Mouse (Mus musculus) neural tube, embryonic 11.5 days (tissue): ENCODE measurements around the gene Zfp184. TPM values are rescaled to one million over a fixed set of nuclear protein-coding genes. Genes with fewer than 3 reads are reported as not detected.
A peak's percentile ranks its signal among the peaks of the same experiment; 100 is the strongest.

Experiments
- ATAC-seq: fragments of 200-750 bp; cut with Nextera tagmentation; 2 replicates; pipeline ENCODE4 v1.8.0; 2017; ENCODE audit warnings: moderate number of reproducible peaks, mild to moderate bottlenecking, moderate TSS enrichment, moderate library complexity; ENCODE audit not compliant: insufficient read depth, low FRiP score, low TSS enrichment
- DNase-seq: peaks from one replicate; pipeline ENCODE4 v3.0.0-alpha.2; 2015; ENCODE audit warnings: low spot score
- H3K27ac ChIP-seq: fragments of 300-500 bp; sonication (generic); 2 replicates; pipeline ENCODE4 v1.5.1; 2014; ENCODE audit warnings: low read depth, mild to moderate bottlenecking, low read length
- H3K27me3 ChIP-seq: fragments of 300-500 bp; sonication (generic); 2 replicates; pipeline ENCODE4 v1.6.1; 2014; ENCODE audit warnings: mild to moderate bottlenecking, low read length, mixed read lengths; ENCODE audit not compliant: control insufficient read depth, insufficient read depth
- H3K36me3 ChIP-seq: fragments of 300-500 bp; sonication (generic); 2 replicates; pipeline ENCODE4 v1.6.1; 2014; ENCODE audit warnings: mild to moderate bottlenecking, low read length, moderate library complexity, mixed read lengths; ENCODE audit not compliant: control insufficient read depth, insufficient read depth
- H3K4me1 ChIP-seq: fragments of 300-500 bp; sonication (generic); 2 replicates; pipeline ENCODE4 v1.6.1; 2014; ENCODE audit warnings: low read length, mixed read lengths; ENCODE audit not compliant: control insufficient read depth, insufficient read depth
- H3K4me2 ChIP-seq: fragments of 300-500 bp; sonication (generic); 2 replicates; pipeline ENCODE4 v1.6.1; 2014; ENCODE audit warnings: low read depth, mild to moderate bottlenecking, moderate library complexity
- H3K4me3 ChIP-seq: fragments of 300-500 bp; sonication (generic); 2 replicates; pipeline ENCODE4 v1.5.1; 2014; ENCODE audit warnings: low read depth, low read length
- H3K9ac ChIP-seq: fragments of 300-500 bp; sonication (generic); 2 replicates; pipeline ENCODE4 v1.6.1; 2014; ENCODE audit warnings: mild to moderate bottlenecking, low read length
- H3K9me3 ChIP-seq: fragments of 300-500 bp; sonication (generic); 2 replicates; pipeline ENCODE4 v1.6.1; 2016; ENCODE audit warnings: low read length; ENCODE audit not compliant: control insufficient read depth
- WGBS: fragments of 180-500 bp; shearing (Covaris S2); extraction: QIAGEN DNeasy Blood & Tissue Kit; methylation state at CpG from one replicate; pipeline ENCODE4 v1.1.7; 2014; 5-methylcytosine and 5-hydroxymethylcytosine counted together
- microRNA counts: library from miRNA; unstranded; fragments of <30 nt; microRNA quantifications from one replicate; lab custom pipeline; 2015
- microRNA-seq: library from miRNA; unstranded; fragments of <30 nt; microRNA quantifications from one replicate; pipeline ENCODE4, GENCODE M21; 2016
- polyA plus RNA-seq: library from polyadenylated mRNA; unstranded; fragments of >200 nt; fragmentation: Nextera tagmentation; extraction: Ambion mirVana; gene quantifications from 2 replicates; pipeline ENCODE4 v1.2.1, GENCODE M21; 2014

The Zfp184 gene
- polyA plus RNA-seq, 1 experiment from 2014 or later, result 22.1 TPM

DNA sequence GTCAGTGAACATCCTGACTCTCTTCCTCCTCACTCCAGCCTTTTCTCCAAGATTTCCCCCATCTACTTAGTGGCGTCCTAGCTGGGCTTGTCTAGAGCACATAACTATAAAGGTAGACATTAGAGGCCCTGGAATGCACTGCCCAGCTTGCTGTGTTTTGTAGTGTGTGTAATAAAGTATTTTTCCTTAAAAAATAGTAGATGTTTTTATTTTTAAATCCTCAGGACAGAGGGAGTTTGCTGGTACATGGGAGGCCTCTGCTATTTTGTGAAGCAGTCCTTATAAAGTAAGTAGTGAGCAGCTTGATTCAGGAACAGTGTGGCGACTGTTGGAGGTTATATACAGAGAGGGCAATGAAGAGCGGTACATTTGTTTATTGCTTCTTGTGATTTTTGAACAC is 63.8 kb downstream of the Zfp184 start:
- DNase-seq (no peak), ATAC-seq (no peak)
- Histone ChIP-seq H3K27ac (no peak overlapping the region), H3K36me3 (no peaks in the 10 kb centered on the region), H3K9ac (no peak overlapping the region), H3K4me1 (peaks cover 14% of the 10 kb centered on the region), H3K9me3 (no peaks in the 10 kb centered on the region), H3K4me2 (no peak overlapping the region), H3K27me3 (peaks cover 91% of the 10 kb centered on the region), H3K4me3 (no peak overlapping the region)
- 67% methylated on average over 3 of the region's 3 CpGs for WGBS

DNA sequence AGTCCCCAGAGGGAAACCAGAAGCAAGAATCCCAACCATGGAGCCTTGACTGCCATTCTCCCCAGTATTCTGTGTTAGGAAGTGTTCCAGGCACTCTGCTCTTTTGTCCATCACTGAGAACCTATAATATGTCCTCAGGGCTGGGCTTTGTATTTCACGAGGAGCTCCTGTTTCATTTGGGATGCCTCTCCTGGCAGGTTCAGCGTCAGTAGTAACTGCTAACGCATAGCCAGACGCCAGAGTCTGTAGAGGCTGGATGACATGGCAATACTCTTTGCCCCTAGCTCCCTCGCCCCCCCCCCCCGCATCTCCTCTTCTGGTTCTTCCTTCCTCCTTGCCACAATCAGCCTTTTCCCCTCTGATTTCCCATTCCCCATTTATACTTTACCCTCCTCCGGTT is 64.7 kb downstream of the Zfp184 start, which contains the start of gene Prss16:
TSS of gene Prss16 (minus strand) at position 101 of the 400 bp plus-strand sequence.
- no peak for ATAC-seq

More for the DNA sequence above, 64.7 kb downstream of the Zfp184 start, which contains the start of gene Prss16:
- Histone ChIP-seq H3K4me2 (no peak within 1 kb of the TSS), H3K9me3 (no peaks in the 10 kb centered on the region), H3K27ac (no peak within 1 kb of the TSS), H3K4me1 (peaks cover 14% of the 10 kb centered on the region), H3K36me3 (no peaks in the 10 kb centered on the region), H3K9ac (no peak within 1 kb of the TSS), H3K27me3 (peaks cover 91% of the 10 kb centered on the region), H3K4me3 (no peak within 1 kb of the TSS)
- no peak for DNase-seq
- 33% methylated on average over 6 of the region's 7 CpGs for WGBS

MicroRNAs within 50 kb of the gene (microRNA counts, 519-probe panel; counts per million panel counts)
- 5,335 counts per million, percentile 92 among the panel's probes with 10 or more counts for microRNA mmu-miR-1983 (lab: Ali Mortazavi, UCI)

Small RNA genes lying within 50 kb of the gene (microRNA-seq; reads per million reads assigned to microRNA genes)
- gene Gm44456, result 1.0 reads per million
- gene Mir1983, result 3,003 reads per million, percentile 87 among the genes with 10 or more reads in this experiment

Other genes starting within 250 kb of the Zfp184 start
- not detected in 2 replicates for gene Olfr1359, start 247.0 kb upstream of the Zfp184 start, polyA plus RNA-seq
- 2.1 and 2.3 TPM in 2 replicates for gene Hist1h2bl, start 229.0 kb upstream of the Zfp184 start, polyA plus RNA-seq
- 13.2 and 19.5 TPM in 2 replicates for gene Hist1h2ai, start 228.7 kb upstream of the Zfp184 start, polyA plus RNA-seq
- 5.6 and 23.9 TPM in 2 replicates for gene Hist1h3h, start 227.4 kb upstream of the Zfp184 start, polyA plus RNA-seq
- gene Hist1h2bm, start 223.1 kb upstream of the Zfp184 start, polyA plus RNA-seq, result 4.3 and 4.6 TPM in 2 replicates
- 1.1 and 1.4 TPM in 2 replicates for gene Hist1h4j, start 210.0 kb upstream of the Zfp184 start, polyA plus RNA-seq
- 1.8 and 2.3 TPM in 2 replicates for gene Hist1h4k, start 194.6 kb upstream of the Zfp184 start, polyA plus RNA-seq
- 8.1 and 9.3 TPM in 2 replicates for gene Hist1h2ak, start 191.3 kb upstream of the Zfp184 start, polyA plus RNA-seq
- gene Hist1h2bn, start 191.0 kb upstream of the Zfp184 start, polyA plus RNA-seq, result 2.1 and 3.2 TPM in 2 replicates
- 15.4 and 16.9 TPM in 2 replicates for gene Hist1h1b, start 164.5 kb upstream of the Zfp184 start, polyA plus RNA-seq
- gene Hist1h3i, start 161.7 kb upstream of the Zfp184 start, polyA plus RNA-seq, result 228 and 229 TPM in 2 replicates
- 11.7 and 14.0 TPM in 2 replicates for gene Hist1h2an, start 157.9 kb upstream of the Zfp184 start, polyA plus RNA-seq
- gene Hist1h2bp, start 157.6 kb upstream of the Zfp184 start, polyA plus RNA-seq, result 2.2 and 2.6 TPM in 2 replicates
- 20.3 and 20.8 TPM in 2 replicates for gene Hist1h2bq, start 134.9 kb upstream of the Zfp184 start, polyA plus RNA-seq
- gene Hist1h2ao, start 134.6 kb upstream of the Zfp184 start, polyA plus RNA-seq, result not detected in 2 replicates
- not detected in 2 replicates for gene Hist1h4m, start 133.3 kb upstream of the Zfp184 start, polyA plus RNA-seq
- gene Hist1h4n, start 112.9 kb upstream of the Zfp184 start, polyA plus RNA-seq, result 10.5 and 15.6 TPM in 2 replicates
- 4,141 and 4,626 TPM in 2 replicates for gene Hist1h2ap, start 111.6 kb upstream of the Zfp184 start, polyA plus RNA-seq
- gene Hist1h2br, start 111.4 kb upstream of the Zfp184 start, polyA plus RNA-seq, result 20.0 TPM in 2 replicates
- 0.16 and 0.19 TPM in 2 replicates for gene Pom121l2, start 36.1 kb downstream of the Zfp184 start, polyA plus RNA-seq
- gene Prss16, start 64.6 kb downstream of the Zfp184 start, polyA plus RNA-seq, result 0.21 and 0.27 TPM in 2 replicates
- 6.6 and 16.2 TPM in 2 replicates for gene Hist1h2ah, start 90.5 kb downstream of the Zfp184 start, polyA plus RNA-seq
- 6.2 and 10.8 TPM in 2 replicates for gene Hist1h2bk, start 90.8 kb downstream of the Zfp184 start, polyA plus RNA-seq
- gene Hist1h4i, start 96.3 kb downstream of the Zfp184 start, polyA plus RNA-seq, result 25.5 and 29.2 TPM in 2 replicates
- gene Hist1h2ag, start 97.8 kb downstream of the Zfp184 start, polyA plus RNA-seq, result 51.6 and 61.4 TPM in 2 replicates
- gene Hist1h2bj, start 98.1 kb downstream of the Zfp184 start, polyA plus RNA-seq, result 12.4 and 13.1 TPM in 2 replicates
- gene Vmn1r188, start 139.3 kb downstream of the Zfp184 start, polyA plus RNA-seq, result not detected in 2 replicates
- not detected in 2 replicates for gene Vmn1r189, start 160.7 kb downstream of the Zfp184 start, polyA plus RNA-seq
- gene Vmn1r191, start 238.9 kb downstream of the Zfp184 start, polyA plus RNA-seq, result not detected in 2 replicates
- gene Vmn1r192, start 246.0 kb downstream of the Zfp184 start, polyA plus RNA-seq, result not detected in 2 replicates